Mouse (Mus musculus) spleen, postnatal 10 days (tissue): Measurements from ENCODE around the gene Hs3st5.

Experiments used
- DNase-seq, 2 experiments: peaks; one replicate each; pipeline ENCODE4 v3.0.0; 2021 to 2022; ENCODE audit warnings: low spot score in 2 of 2

Hs3st5 gene

GRCm38 (mm10) chr10:36800925-36801482 lies 294.4 kb downstream of the Hs3st5 start:
- DNase-seq, result no peak

GRCm38 (mm10) chr10:36803705-36804104 lies 297.1 kb downstream of the Hs3st5 start:
- DNase-seq, result no peak

GRCm38 (mm10) chr10:36805265-36805664 lies 298.7 kb downstream of the Hs3st5 start:
- DNase-seq, result no peak

- no peak for DNase-seq
These were observed 299.2 kb downstream of the Hs3st5 start for GRCm38 (mm10) chr10:36805788-36806187.

DNA sequence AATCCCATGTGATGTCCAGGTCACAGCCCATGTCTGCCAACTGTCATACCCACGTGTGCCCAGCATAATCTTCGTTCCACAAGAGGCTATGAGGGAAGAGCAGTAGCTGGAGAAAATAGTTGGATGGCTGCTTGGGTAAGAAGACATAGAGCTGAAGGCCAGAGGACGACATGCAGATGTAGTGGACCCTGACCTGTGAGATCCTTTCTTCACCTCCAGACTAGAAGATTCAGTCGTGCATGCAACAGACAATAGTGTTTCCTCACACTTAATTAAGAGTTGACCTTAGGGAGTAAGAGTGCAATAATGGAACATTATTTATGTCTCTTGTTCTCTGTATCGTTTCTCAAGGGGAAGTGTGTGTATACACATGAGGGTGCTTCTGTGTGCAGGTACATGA lies 300.4 kb downstream of the Hs3st5 start:
- no peak for DNase-seq

- no peak for DNase-seq
These were observed 312.3 kb downstream of the Hs3st5 start for GRCm38 (mm10) chr10:36818867-36819266.

- no peak for DNase-seq
These were observed 322.5 kb downstream of the Hs3st5 start for GRCm38 (mm10) chr10:36829079-36829478.

DNA sequence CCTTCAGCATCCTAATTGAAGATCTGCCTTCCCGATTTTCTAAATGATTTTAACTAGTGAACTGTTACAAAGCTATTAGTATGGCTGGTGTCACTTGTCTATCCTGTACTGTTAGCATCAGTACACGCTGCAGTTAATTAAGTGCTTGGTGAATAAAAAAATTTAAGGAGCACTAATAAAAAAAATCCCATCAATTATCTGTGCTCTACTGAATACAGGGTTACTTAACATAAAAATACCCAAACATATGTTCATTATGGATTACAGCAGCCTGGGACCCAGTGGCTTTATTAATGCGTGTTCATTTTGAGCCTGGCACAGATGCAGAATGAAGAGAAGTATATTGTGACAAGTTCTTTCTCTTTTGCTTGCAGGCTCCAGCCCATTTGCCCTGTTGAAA lies 325.6 kb downstream of the Hs3st5 start:
- DNase-seq, result no peak

DNA sequence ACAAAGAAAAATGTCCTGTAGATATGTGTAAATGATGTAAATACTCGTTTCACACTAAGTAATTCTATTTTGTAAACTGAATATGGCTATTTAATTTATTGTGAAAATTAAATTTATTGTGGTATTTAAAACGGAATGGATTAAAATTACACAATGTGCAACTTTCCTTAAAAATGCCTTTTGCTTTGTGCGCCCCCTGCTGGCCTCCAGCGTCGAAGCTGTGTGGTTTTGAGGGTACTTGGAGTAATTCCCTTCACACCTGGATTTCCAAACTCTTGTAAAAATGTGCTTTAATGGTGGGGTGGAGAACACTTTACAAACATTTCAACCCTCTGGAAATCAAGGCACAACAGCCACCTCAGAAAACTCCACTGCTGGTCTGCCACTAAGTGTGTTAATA lies 327.6 kb downstream of the Hs3st5 start:
- peak in 1 of 2 experiments; percentile 16 for DNase-seq

- DNase-seq, result no peak
These were observed 329.4 kb downstream of the Hs3st5 start for GRCm38 (mm10) chr10:36835836-36836516.

DNA sequence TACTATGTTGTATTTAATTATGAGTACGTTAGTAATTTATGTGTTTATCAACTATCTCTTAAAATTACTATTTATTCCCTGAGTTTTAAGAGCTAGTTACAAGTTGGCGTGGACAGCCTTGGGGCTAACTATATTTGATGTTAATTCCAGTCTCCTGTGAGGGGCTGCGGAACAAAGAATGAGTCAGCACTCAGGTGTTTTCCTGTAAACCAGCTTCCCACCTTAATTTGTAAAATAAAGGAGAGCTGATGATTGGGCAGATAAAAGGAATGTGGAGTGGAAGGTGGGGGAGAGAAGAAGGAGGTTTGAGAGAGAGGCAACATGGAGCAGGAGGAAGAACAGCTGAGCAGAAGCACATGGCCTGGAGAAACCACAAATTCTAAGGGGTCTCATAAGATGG lies 343.6 kb downstream of the Hs3st5 start:
- no peak for DNase-seq

GRCm38 (mm10) chr10:36862127-36862895 lies 355.7 kb downstream of the Hs3st5 start:
- DNase-seq, result no peak
